Mouse (Mus musculus) CD4-positive helper T cell, adult 2 months (primary cell): ENCODE results near the gene Has3.
"Not testable (repeated sequence)": the region's sequence is repeated elsewhere in the genome, so short reads cannot be mapped to it uniquely, and the experiment has no call there.

Experiments
- DNase-seq: peaks from one replicate; pipeline ENCODE4 v3.0.0-alpha.2; 2012; ENCODE audit warnings: low read depth, missing footprints, low spot score

The Has3 gene

GRCm38 (mm10) chr8:106884826-106885400, 14.9 kb downstream of the Has3 start:
- DNase-seq = not testable (repeated sequence)

GRCm38 (mm10) chr8:106887336-106888189, 17.5 kb downstream of the Has3 start:
- peak; percentile 85 for DNase-seq

GRCm38 (mm10) chr8:106888803-106889202, 18.8 kb downstream of the Has3 start:
- peak; percentile 30 for DNase-seq

GRCm38 (mm10) chr8:106892210-106892805, 22.3 kb downstream of the Has3 start:
- DNase-seq = peak; percentile 59

- DNase-seq = no peak
Observed at GRCm38 (mm10) chr8:106892806-106893451, 22.9 kb downstream of the Has3 start.

GRCm38 (mm10) chr8:106893481-106894156, 23.6 kb downstream of the Has3 start, which contains the start of gene Utp4:
Utp4 (plus strand) TSS chr8:106893636.
- DNase-seq = peak; percentile 93

GRCm38 (mm10) chr8:106899473-106899872, 29.4 kb downstream of the Has3 start:
- DNase-seq = no peak

- peak; percentile 49 for DNase-seq
Observed at GRCm38 (mm10) chr8:106905727-106906480, 35.9 kb downstream of the Has3 start.

GRCm38 (mm10) chr8:106906635-106907034, 36.6 kb downstream of the Has3 start:
- DNase-seq = no peak

- no peak for DNase-seq
Observed at GRCm38 (mm10) chr8:106907450-106907849, 37.4 kb downstream of the Has3 start.

GRCm38 (mm10) chr8:106908291-106908690, 38.2 kb downstream of the Has3 start:
- no peak for DNase-seq

GRCm38 (mm10) chr8:106913631-106914030, 43.6 kb downstream of the Has3 start:
- no peak for DNase-seq

- no peak for DNase-seq
Observed at GRCm38 (mm10) chr8:106919721-106920394, 49.8 kb downstream of the Has3 start.

- no peak for DNase-seq
Observed at GRCm38 (mm10) chr8:106920395-106920741, 50.3 kb downstream of the Has3 start.

GRCm38 (mm10) chr8:106924057-106924456, 54.0 kb downstream of the Has3 start:
- DNase-seq = no peak

GRCm38 (mm10) chr8:106924904-106925349, 54.9 kb downstream of the Has3 start:
- DNase-seq = no peak

GRCm38 (mm10) chr8:106925446-106925845, 55.4 kb downstream of the Has3 start:
- DNase-seq = no peak

GRCm38 (mm10) chr8:106927247-106927646, 57.2 kb downstream of the Has3 start:
- peak; percentile 61 for DNase-seq

GRCm38 (mm10) chr8:106928182-106928581, 58.1 kb downstream of the Has3 start:
- not testable (repeated sequence) for DNase-seq
